In the genomic region with DNA sequence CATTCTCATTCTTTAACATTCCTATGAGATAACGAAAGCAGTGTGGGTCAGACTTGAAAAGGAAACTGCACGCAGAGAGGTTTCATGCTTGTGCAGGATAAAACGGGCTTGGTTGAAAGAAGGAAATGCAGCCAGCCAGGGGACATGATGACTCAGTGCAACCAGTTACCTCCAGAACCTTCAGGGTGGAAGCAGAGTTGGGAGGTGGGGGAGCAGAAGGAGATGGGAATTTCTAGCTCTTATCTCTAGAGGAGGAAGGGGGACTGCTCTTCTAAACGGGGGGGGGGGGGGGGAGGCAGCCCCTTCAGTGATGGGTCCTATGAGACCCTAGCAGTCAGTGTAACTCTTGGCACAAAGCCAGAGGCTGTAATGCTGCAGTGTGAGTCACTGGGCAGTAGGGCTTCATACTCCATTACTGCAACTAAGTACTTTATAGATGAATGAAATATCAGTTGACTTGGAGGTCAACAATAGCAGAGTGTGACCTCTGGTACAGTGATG, we compare ENCODE assay signal across 8 mouse cellular contexts. TPM values are rescaled to one million over a fixed set of nuclear protein-coding genes. Genes with fewer than 3 reads are reported as not detected.
DNase-seq lines count a peak whose midpoint lies in the region; ATAC-seq lines count a peak whose summit lies in the region.

No protein-coding gene starts in this region.

- H3K36me3 ChIP-seq in forebrain, embryonic 14.5 days (ENCODE audit: control insufficient read depth, insufficient read depth, low read length) = no peaks in the 10 kb centered on the region
- H3K36me3 ChIP-seq in forebrain, embryonic 16.5 days (ENCODE audit: control insufficient read depth, insufficient read depth) = no peaks in the 10 kb centered on the region
- no peaks in the 10 kb centered on the region for H3K36me3 ChIP-seq in embryonic facial prominence, embryonic 14.5 days (ENCODE audit: control insufficient read depth, insufficient read depth, low read length)
- H3K36me3 ChIP-seq in lung, embryonic 16.5 days (ENCODE audit: control insufficient read depth, insufficient read depth, low read length) = no peaks in the 10 kb centered on the region

- no peaks in the 10 kb centered on the region for H3K27me3 ChIP-seq in forebrain, embryonic 14.5 days (replicated peaks; ENCODE audit: control insufficient read depth, insufficient read depth, low read length)
- no peaks in the 10 kb centered on the region for H3K27me3 ChIP-seq in forebrain, embryonic 16.5 days (replicated peaks; ENCODE audit: control insufficient read depth, insufficient read depth, low read length)
- no peaks in the 10 kb centered on the region for H3K27me3 ChIP-seq in embryonic facial prominence, embryonic 14.5 days (replicated peaks; ENCODE audit: control insufficient read depth, insufficient read depth, low read length)
- no peaks in the 10 kb centered on the region for H3K27me3 ChIP-seq in lung, embryonic 16.5 days (ENCODE audit: control insufficient read depth, insufficient read depth, low read depth, low read length)

- H3K4me3 ChIP-seq in forebrain, embryonic 14.5 days (ENCODE audit: low read depth, low read length) = no peak overlapping the region
- no peak overlapping the region for H3K4me3 ChIP-seq in forebrain, embryonic 16.5 days (replicated peaks; ENCODE audit: low read length)
- H3K4me3 ChIP-seq in embryonic facial prominence, embryonic 14.5 days (ENCODE audit: low read depth, low read length) = no peak overlapping the region
- peak overlapping the region; percentile 23; the same call in 1 of the 2 replicates for H3K4me3 ChIP-seq in lung, embryonic 16.5 days (ENCODE audit: low read length)

- H3K9ac ChIP-seq in forebrain, embryonic 14.5 days (ENCODE audit: low read length) = no peak overlapping the region
- H3K9ac ChIP-seq in forebrain, embryonic 16.5 days (replicated peaks; ENCODE audit: low read depth, low read length) = no peak overlapping the region
- no peak overlapping the region for H3K9ac ChIP-seq in embryonic facial prominence, embryonic 14.5 days (ENCODE audit: low read depth, low read length)
- H3K9ac ChIP-seq in lung, embryonic 16.5 days (ENCODE audit: low read length) = peak overlapping the region; percentile 42; the same call in 1 of the 2 replicates

- H3K27ac ChIP-seq in forebrain, embryonic 14.5 days (ENCODE audit: low read depth, low read length) = no peak overlapping the region
- H3K27ac ChIP-seq in forebrain, embryonic 16.5 days (ENCODE audit: low read length) = no peak overlapping the region
- no peak overlapping the region; the same call in 1 of the 2 replicates for H3K27ac ChIP-seq in embryonic facial prominence, embryonic 14.5 days (replicated peaks; ENCODE audit: low read depth, low read length)
- peak overlapping the region; percentile 57 for H3K27ac ChIP-seq in lung, embryonic 16.5 days (ENCODE audit: low read length)

- ATAC-seq in forebrain, embryonic 14.5 days = peak; percentile 40; the same call in 1 of the 2 replicates
- no peak for ATAC-seq in forebrain, embryonic 16.5 days
- peak; percentile 50 for ATAC-seq in embryonic facial prominence, embryonic 14.5 days (ENCODE audit: low read depth)
- ATAC-seq in lung, embryonic 16.5 days (ENCODE audit: low read depth) = peak; percentile 74

- peak; percentile 35 for DNase-seq in forebrain, embryonic 14.5 days (ENCODE audit: low spot score)
- DNase-seq in 416B (ENCODE audit: low read depth) = peak; percentile 94
- DNase-seq in embryonic facial prominence, embryonic 14.5 days (ENCODE audit: low spot score) = peak; percentile 72
- DNase-seq in kidney, adult 11 months = peak; percentile 52
- no peak for DNase-seq in cerebellum, adult 11-12 months
- no peak for DNase-seq in thymus, postnatal 36 days

- H3K9me3 ChIP-seq in forebrain, embryonic 14.5 days (replicated peaks; ENCODE audit: control insufficient read depth, low read length) = no peaks in the 10 kb centered on the region
- H3K9me3 ChIP-seq in forebrain, embryonic 16.5 days (ENCODE audit: control insufficient read depth, low read length) = no peaks in the 10 kb centered on the region
- H3K9me3 ChIP-seq in embryonic facial prominence, embryonic 14.5 days (ENCODE audit: control insufficient read depth, low read length) = no peaks in the 10 kb centered on the region
- H3K9me3 ChIP-seq in lung, embryonic 16.5 days (ENCODE audit: control insufficient read depth, low read length) = no peaks in the 10 kb centered on the region

- no peaks in the 10 kb centered on the region for H3K4me1 ChIP-seq in forebrain, embryonic 14.5 days (ENCODE audit: control insufficient read depth, insufficient read depth, low read length)
- peaks cover 6% of the 10 kb centered on the region; the same call in 1 of the 2 replicates for H3K4me1 ChIP-seq in forebrain, embryonic 16.5 days (replicated peaks; ENCODE audit: control insufficient read depth, insufficient read depth, low read length)
- no peaks in the 10 kb centered on the region for H3K4me1 ChIP-seq in embryonic facial prominence, embryonic 14.5 days (ENCODE audit: control insufficient read depth, insufficient read depth, low read length)
- H3K4me1 ChIP-seq in lung, embryonic 16.5 days (replicated peaks; ENCODE audit: control insufficient read depth, insufficient read depth, low read length) = peaks cover 6% of the 10 kb centered on the region

- no peak overlapping the region for H3K4me2 ChIP-seq in forebrain, embryonic 14.5 days (ENCODE audit: low read length)
- no peak overlapping the region for H3K4me2 ChIP-seq in forebrain, embryonic 16.5 days (ENCODE audit: low read length)
- H3K4me2 ChIP-seq in embryonic facial prominence, embryonic 14.5 days (ENCODE audit: low read depth, low read length) = no peak overlapping the region
- peak overlapping the region; percentile 51 for H3K4me2 ChIP-seq in lung, embryonic 16.5 days (ENCODE audit: low read depth, low read length)

- WGBS in forebrain, embryonic 14.5 days = 34% methylated on average over 4 of the region's 4 CpGs
- 28% methylated on average over 4 of the region's 4 CpGs for WGBS in forebrain, embryonic 16.5 days
- 31% methylated on average over 4 of the region's 4 CpGs for WGBS in embryonic facial prominence, embryonic 14.5 days
- 3% methylated on average over 4 of the region's 4 CpGs for WGBS in lung, embryonic 16.5 days

RNA-seq across cellular contexts. Expression of a gene that starts 6.8 kb away (rescaled TPM):
- not detected in 2 replicates for polyA plus RNA-seq in forebrain, embryonic 14.5 days (2014; fragmentation: Nextera tagmentation; extraction: Ambion mirVana)
- polyA plus RNA-seq in forebrain, embryonic 16.5 days (2015; fragmentation: Nextera tagmentation; extraction: Ambion mirVana) = not detected in 2 replicates
- polyA plus RNA-seq in embryonic facial prominence, embryonic 14.5 days (2014; fragmentation: Nextera tagmentation; extraction: Ambion mirVana) = not detected in 2 replicates
- polyA plus RNA-seq in lung, embryonic 16.5 days (2015; fragmentation: Nextera tagmentation; extraction: Ambion mirVana) = not detected in 2 replicates

RNA-seq across cellular contexts. Expression of a gene that starts 42.3 kb away (rescaled TPM):
- polyA plus RNA-seq in forebrain, embryonic 14.5 days (2014; fragmentation: Nextera tagmentation; extraction: Ambion mirVana) = not detected in 2 replicates
- not detected in 2 replicates for polyA plus RNA-seq in forebrain, embryonic 16.5 days (2015; fragmentation: Nextera tagmentation; extraction: Ambion mirVana)
- polyA plus RNA-seq in embryonic facial prominence, embryonic 14.5 days (2014; fragmentation: Nextera tagmentation; extraction: Ambion mirVana) = not detected in 2 replicates
- polyA plus RNA-seq in lung, embryonic 16.5 days (2015; fragmentation: Nextera tagmentation; extraction: Ambion mirVana) = not detected in 2 replicates

RNA-seq across cellular contexts. Expression of a gene that starts 55.8 kb away (rescaled TPM):
- polyA plus RNA-seq in forebrain, embryonic 14.5 days (2014; fragmentation: Nextera tagmentation; extraction: Ambion mirVana) = not detected in 2 replicates
- polyA plus RNA-seq in forebrain, embryonic 16.5 days (2015; fragmentation: Nextera tagmentation; extraction: Ambion mirVana) = not detected in 2 replicates
- polyA plus RNA-seq in embryonic facial prominence, embryonic 14.5 days (2014; fragmentation: Nextera tagmentation; extraction: Ambion mirVana) = not detected in 2 replicates
- polyA plus RNA-seq in lung, embryonic 16.5 days (2015; fragmentation: Nextera tagmentation; extraction: Ambion mirVana) = not detected in 2 replicates

Comparison
In these comparisons a context has a peak if more than half of its experiments do, and no peak if none do; other contexts are left out.
1. DNase-seq: peak in forebrain, embryonic 14.5 days (single experiment), 416B (single experiment), embryonic facial prominence, embryonic 14.5 days (single experiment) and kidney, adult 11 months (single experiment); none in cerebellum, adult 11-12 months (single experiment) and thymus, postnatal 36 days (0 of 2).